ENCODE assay signal across 24 mouse cellular contexts in the genomic region with DNA sequence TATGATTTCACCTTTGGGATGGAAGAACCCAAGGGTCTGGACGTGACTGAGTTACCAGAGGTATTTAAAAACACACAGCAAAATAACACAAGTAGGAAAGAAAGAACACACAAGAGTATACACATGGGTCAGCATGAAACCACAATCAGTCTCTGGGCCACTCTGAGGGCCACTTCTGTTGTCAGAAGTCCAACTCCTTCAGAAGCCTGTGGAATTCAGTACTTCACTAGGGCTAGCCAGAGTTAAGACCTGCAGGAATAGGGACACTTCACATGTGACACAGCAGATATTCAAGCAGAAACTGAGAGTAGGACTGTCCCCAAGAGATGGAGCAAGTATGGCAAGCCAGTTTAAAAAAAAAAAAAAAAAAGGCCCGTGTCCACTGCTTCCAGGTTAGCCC.
DNase-seq lines count a peak whose midpoint lies in the region; ATAC-seq and TF ChIP-seq lines count a peak whose summit lies in the region.
"Had no signal": no experiment of that assay in that cellular context is flagged by ENCODE, and none has a peak within 500 bp of the region (broad histone marks: within the 10 kb centered on the region; RNA-seq: fewer than 3 reads in every experiment).

No protein-coding gene starts in this region.

- H3K27me3 ChIP-seq in lung, embryonic 15.5 days: no peaks in the 10 kb centered on the region
- H3K27me3 ChIP-seq in stomach, postnatal 0 days (ENCODE audit: control insufficient read depth, insufficient read depth, low read length): no peaks in the 10 kb centered on the region
- H3K27me3 ChIP-seq: embryonic facial prominence, embryonic 13.5 days; forebrain, embryonic 12.5 days; forebrain, embryonic 15.5 days; hindbrain, embryonic 12.5 days had no signal

- H3K9me3 ChIP-seq in lung, embryonic 15.5 days: no peaks in the 10 kb centered on the region
- no peaks in the 10 kb centered on the region for H3K9me3 ChIP-seq in stomach, postnatal 0 days (ENCODE audit: control insufficient read depth, low read length)
- H3K9me3 ChIP-seq: embryonic facial prominence, embryonic 10.5 days; embryonic facial prominence, embryonic 13.5 days; forebrain, embryonic 12.5 days; forebrain, embryonic 15.5 days; heart, embryonic 10.5 days; hindbrain, embryonic 12.5 days had no signal

- H3K9ac ChIP-seq in lung, embryonic 15.5 days: no peak overlapping the region
- H3K9ac ChIP-seq in stomach, postnatal 0 days (ENCODE audit: low read length): no peak overlapping the region
- H3K9ac ChIP-seq: embryonic facial prominence, embryonic 13.5 days; forebrain, embryonic 12.5 days; forebrain, embryonic 15.5 days; hindbrain, embryonic 12.5 days had no signal

- TF ChIP-seq CTCF in layer of hippocampus, adult 2 months (conservative IDR thresholded peaks at IDR 0.05): no peak
- no peak for TF ChIP-seq CTCF in stomach, postnatal 0 days (IDR thresholded peaks at IDR 0.05; ENCODE audit: low read depth)

- peaks cover 24% of the 10 kb centered on the region for H3K4me1 ChIP-seq in lung, embryonic 15.5 days
- 0 out of 2 replicates have a peak, but pooled peaks cover 2% of the 10 kb centered on the region for H3K4me1 ChIP-seq in stomach, postnatal 0 days (replicated peaks; ENCODE audit: control insufficient read depth, insufficient read depth)
- H3K4me1 ChIP-seq: forebrain, embryonic 12.5 days; hindbrain, embryonic 12.5 days had no signal

- no peak overlapping the region for H3K4me3 ChIP-seq in layer of hippocampus, adult 2 months
- no peak overlapping the region for H3K4me3 ChIP-seq in lung, embryonic 15.5 days
- H3K4me3 ChIP-seq in stomach, postnatal 0 days (ENCODE audit: low read depth, low read length): no peak overlapping the region
- H3K4me3 ChIP-seq: embryonic facial prominence, embryonic 10.5 days; embryonic facial prominence, embryonic 13.5 days; erythroblast, embryonic 14.5 days; forebrain, embryonic 12.5 days; forebrain, embryonic 15.5 days; heart, embryonic 10.5 days; hindbrain, embryonic 12.5 days had no signal

- TF ChIP-seq EP300 in stomach, postnatal 0 days (optimal IDR thresholded peaks at IDR 0.05): no peak

- H3K4me2 ChIP-seq in lung, embryonic 15.5 days: no peak overlapping the region
- H3K4me2 ChIP-seq in stomach, postnatal 0 days (replicated peaks; ENCODE audit: low read depth): no peak overlapping the region
- H3K4me2 ChIP-seq: embryonic facial prominence, embryonic 13.5 days; forebrain, embryonic 12.5 days; forebrain, embryonic 15.5 days; hindbrain, embryonic 12.5 days had no signal

- H3K36me3 ChIP-seq in lung, embryonic 15.5 days: peaks cover 9% of the 10 kb centered on the region; the same call in 1 of the 2 replicates
- no peaks in the 10 kb centered on the region; the same call in 1 of the 2 replicates for H3K36me3 ChIP-seq in stomach, postnatal 0 days (ENCODE audit: control insufficient read depth, insufficient read depth, low read length)
- H3K36me3 ChIP-seq: forebrain, embryonic 15.5 days; heart, embryonic 10.5 days had no signal

- DNase-seq in layer of hippocampus, adult 2 months (ENCODE audit: low spot score in 2 of 2): no peak
- no peak for DNase-seq in layer of hippocampus, postnatal 25 days (ENCODE audit: extremely low spot score in 1 of 2, low spot score in 1 of 2)
- DNase-seq in lung, postnatal 10 days: peak; percentile 40
- no peak for DNase-seq in stomach, postnatal 0 days (ENCODE audit: low spot score)
- DNase-seq in right cerebral cortex, postnatal 14 days: no peak
- DNase-seq in heart, adult 9 months (ENCODE audit: low spot score in 2 of 2): no peak
- DNase-seq: adrenal gland, adult 8-10 months; adrenal gland, postnatal 25 days; cerebellum, adult 11-12 months; cerebellum, adult 8-10 months; cerebellum, postnatal 10 days; cerebellum, postnatal 36 days; embryo, embryonic 11 days; gastrocnemius, postnatal 25 days; heart, adult 18-20 months had no signal

- no peak for ATAC-seq in lung, embryonic 15.5 days (ENCODE audit: borderline replicate concordance, extremely low read depth, low FRiP score, low TSS enrichment)
- ATAC-seq in stomach, postnatal 0 days (ENCODE audit: low FRiP score, low TSS enrichment): 0 out of 2 replicates have a peak, but pooled peaks have one; percentile 18
- ATAC-seq: activated CD4-positive, CD25-positive, alpha-beta regulatory T cell, adult 4 months; forebrain, embryonic 15.5 days had no signal

- 79% methylated on average over 2 of the region's 2 CpGs for WGBS in lung, embryonic 15.5 days
- 97% methylated on average over 2 of the region's 2 CpGs for WGBS in stomach, postnatal 0 days

- H3K27ac ChIP-seq in layer of hippocampus, adult 2 months: peak overlapping the region; percentile 84
- H3K27ac ChIP-seq in lung, embryonic 15.5 days: peak overlapping the region; percentile 13; the same call in 1 of the 2 replicates
- H3K27ac ChIP-seq in stomach, postnatal 0 days (replicated peaks): no peak overlapping the region
- H3K27ac ChIP-seq: embryonic facial prominence, embryonic 10.5 days; embryonic facial prominence, embryonic 13.5 days; forebrain, embryonic 12.5 days; forebrain, embryonic 15.5 days; heart, embryonic 10.5 days; hindbrain, embryonic 12.5 days had no signal
